Mouse (Mus musculus) adrenal gland, postnatal 10 days (tissue): ENCODE results near the gene Acbd3. TPM values are rescaled to one million over a fixed set of nuclear protein-coding genes. Genes with fewer than 3 reads are reported as not detected.
A peak's percentile ranks its signal among the peaks of the same experiment; 100 is the strongest.

ENCODE experiments used
- DNase-seq: peaks from one replicate; pipeline ENCODE4 v3.0.0; 2021; ENCODE audit warnings: mixed read lengths
- long read RNA-seq, 2 experiments: library from polyadenylated mRNA; stranded (forward); transcript quantifications; one replicate each; pipeline ENCODE4 v2.0.0; 2021
- total RNA-seq, 2 experiments: library from RNA; stranded (reverse); gene quantifications; 2 replicates each; pipeline ENCODE4 v1.2.3; 2021

The Acbd3 gene
- total RNA-seq = 10 to 100 TPM; 38.9 to 40.6 TPM
- long read RNA-seq, experiment 1, transcript Acbd3-201 (8 exons, 3,471 nt) = major isoform, 44 of 69 reads
- long read RNA-seq, experiment 1, partial matches to known transcripts = 20 of 69 reads
- long read RNA-seq, experiment 1, other reads (novel, unspliced or antisense) = 5 of 69 reads
- long read RNA-seq, experiment 2, transcript Acbd3-201 (8 exons, 3,471 nt) = major isoform, 39 of 43 reads
- long read RNA-seq, experiment 2, partial matches to known transcripts = 3 of 43 reads
- long read RNA-seq, experiment 2, other reads (novel, unspliced or antisense) = 1 of 43 reads

DNA sequence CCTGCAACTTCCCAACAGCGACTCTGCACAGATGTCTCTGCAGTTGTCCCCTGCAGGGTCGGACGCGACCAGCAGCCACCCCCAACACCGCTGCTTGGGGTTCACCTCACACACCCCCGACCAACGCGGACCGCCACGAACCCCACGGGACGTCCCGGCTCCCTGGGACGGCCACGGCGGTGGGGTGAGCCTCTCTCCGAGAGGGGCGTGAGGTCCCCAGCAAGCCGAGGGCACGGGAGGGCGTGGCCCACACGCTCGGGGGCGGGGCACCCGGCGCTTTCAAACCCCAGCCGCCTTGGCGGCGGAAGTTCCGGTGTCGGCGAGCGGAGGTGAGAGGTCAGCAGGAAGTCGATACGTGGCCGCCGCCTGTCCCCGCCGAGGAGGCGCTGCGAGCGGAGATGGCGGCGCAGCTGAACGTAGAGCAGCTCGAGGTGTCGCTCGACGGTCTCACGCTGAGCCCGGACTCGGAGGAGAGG is at the start of gene Acbd3:
TSS of gene Acbd3 (plus strand) at position 340 of the 476 bp plus-strand sequence.
- peak; percentile 96 for DNase-seq

DNA sequence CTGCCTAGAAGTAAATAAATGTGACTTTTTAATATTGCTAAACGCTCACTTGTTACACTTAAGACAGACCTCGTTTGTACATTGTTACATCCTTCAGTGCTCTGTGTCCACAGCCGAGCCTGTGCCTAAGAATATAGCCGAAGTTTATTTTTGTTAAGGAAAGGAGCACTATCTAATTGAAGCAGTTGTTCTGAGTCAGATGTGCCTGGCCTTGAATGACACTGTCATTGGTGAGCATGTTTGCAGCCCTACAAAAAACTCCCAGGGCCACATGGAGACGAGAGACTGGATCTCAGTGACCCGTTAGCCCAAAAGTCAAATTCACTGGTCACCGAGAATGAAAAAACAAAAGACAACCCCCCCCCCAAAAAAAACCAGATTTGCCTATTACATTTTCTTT is 34.6 kb upstream of the Acbd3 start:
- DNase-seq = peak; percentile 44

DNA sequence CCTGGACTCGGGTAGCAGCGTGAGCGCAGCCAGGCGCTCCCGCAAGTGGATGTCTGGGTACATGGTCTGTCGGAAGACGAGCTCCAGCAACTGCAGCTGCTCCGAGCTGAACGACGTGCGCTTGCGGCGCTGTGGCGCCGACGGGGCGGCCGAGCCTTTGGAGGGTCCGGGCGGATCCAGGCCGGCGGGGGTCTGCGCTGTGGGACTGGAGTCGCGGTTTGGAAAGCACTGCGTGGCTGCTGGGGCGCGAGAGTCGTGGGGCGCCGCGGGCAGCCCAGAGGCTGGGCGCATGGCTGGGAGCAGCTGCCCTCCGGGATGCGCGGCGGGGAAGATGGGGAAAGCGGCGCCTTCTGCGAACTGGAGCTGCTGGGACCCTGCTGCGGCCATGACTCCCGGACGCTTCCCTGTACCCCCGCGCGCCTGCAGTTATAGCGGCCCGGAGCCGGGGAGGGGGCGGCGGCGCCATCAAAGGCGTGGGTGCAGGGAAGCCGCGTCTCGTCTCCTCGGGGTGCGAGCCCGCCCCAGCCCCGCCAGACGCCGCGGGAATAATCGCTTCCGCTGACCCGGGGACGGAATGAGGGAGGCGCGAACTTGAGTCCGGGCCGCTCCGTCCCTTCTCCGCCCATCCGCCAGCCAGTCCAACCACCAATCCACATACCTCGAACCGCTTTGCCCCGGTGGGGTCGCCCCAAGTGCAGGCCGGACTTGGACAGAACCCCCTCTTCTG is 29.1 kb upstream of the Acbd3 start, which contains the start of gene Mixl1:
TSS of gene Mixl1 (minus strand) at position 409 of the 727 bp plus-strand sequence.
- peak; percentile 26 for DNase-seq

DNA sequence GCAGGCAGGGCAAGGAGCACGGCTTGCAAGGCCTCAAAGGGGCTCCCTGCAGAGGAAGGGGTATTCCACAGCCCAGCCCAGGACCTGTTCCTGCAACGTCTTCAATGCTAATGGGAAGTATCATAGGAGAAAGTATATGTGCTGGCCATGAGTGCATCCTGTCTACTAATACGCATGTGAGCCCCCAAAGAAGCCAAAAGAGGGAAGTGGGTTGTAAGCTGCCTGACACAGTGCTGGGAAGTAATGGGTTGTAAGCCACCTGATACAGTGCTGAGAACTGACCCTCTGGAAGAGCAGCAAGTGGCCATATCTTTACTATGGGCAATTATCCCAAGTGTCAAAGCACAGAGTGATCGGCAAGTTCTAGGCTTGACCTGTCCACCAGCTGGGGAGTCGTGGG is 27.8 kb upstream of the Acbd3 start:
- no peak for DNase-seq

DNA sequence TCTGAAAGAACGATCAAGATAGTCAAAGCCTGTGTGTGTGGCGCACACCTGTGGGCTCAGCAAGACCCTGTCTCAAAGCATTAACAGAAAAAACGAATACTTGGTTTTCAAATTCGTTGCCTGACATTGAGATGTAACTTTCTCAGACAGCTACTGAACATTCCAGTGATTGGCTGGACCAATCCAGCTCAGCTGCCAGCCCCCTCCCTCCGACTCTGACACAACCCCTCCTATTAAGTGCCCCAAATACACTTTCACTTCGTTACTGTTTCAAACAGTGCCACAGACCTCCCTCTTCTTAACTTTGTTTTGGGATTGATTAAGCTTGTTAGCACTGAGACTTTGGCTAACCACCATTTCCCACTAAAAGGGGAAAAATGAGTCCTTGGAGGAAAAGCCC is 22.4 kb upstream of the Acbd3 start:
- DNase-seq = peak; percentile 31

DNA sequence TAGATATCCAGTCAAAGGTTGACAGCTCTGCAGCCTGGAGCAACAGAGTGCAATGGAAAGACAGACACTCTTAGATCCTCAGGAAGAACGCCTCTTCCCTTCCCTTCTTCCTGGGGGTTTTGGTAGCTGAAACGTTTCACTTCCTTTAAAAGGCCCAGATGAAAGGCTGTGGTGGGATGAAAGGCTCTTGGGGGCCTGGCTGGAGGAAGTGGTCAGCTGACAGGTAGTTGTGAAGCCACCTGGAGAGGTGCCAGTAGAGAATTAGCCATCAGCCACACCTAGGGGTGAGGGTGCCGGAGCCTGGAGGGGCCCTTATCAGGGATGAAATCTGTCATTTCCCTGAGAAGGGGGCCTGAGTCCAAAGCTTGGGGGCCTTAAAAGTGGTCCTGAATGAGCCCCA is 18.5 kb upstream of the Acbd3 start:
- DNase-seq = no peak

DNA sequence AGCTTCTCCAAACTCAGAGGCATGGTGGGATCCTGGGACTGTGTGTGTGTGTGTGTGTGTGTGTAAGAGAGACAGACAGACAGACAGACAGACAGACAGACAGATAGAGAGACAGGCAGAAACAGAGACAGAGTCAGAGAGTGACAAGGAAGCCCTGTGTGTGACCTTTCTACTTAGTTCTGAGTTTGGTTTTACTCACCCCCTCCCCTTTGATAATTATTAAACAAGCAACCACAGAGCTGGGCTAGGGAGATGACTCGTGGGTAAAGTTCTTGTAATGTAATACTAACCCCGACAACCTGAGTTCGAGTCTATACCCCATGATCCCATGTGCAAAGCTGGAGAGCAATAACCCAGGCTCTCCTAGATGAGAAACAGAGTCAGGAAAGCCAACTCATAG is 18.0 kb upstream of the Acbd3 start:
- DNase-seq = no peak

DNA sequence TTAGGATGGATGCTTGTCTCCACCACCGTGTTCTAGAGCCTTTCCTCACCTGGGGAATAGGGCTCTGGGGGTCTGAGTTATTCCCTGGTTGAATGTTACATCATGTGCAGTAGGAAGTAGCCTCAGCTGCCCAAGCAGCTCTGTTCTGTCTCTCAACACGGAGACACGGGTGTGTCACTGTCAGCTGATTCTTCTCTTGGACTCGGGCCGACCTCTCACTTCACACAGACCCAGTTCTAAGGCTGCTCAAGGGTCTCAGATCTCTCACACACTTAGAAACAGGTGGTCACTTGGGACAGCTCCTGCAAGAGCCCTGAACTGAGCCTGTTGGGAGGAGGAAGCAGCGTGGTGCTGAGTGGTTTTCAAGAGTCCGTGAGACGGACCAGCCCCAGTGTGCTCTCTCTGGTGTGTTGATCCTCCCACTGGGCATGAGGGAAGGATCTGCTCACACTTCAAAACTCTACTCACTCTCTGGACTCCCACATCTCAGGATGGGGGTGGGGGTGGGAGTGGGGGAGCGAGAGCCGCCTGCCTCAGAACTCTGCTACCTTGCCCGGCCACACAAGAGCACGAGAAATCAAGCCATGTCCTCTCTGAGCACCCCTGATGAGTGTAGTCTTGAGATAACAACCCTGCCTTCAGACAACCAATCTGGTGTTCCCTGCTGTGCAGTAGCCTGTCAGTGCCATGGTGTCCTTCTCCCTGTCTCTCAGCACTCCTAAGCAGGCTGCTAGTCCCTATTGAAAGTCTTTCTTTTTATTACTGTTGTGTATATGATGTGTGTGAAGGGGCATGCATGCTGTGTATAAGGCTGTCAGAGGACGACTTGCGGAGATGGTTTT is 16.7 kb upstream of the Acbd3 start:
- no peak for DNase-seq

DNA sequence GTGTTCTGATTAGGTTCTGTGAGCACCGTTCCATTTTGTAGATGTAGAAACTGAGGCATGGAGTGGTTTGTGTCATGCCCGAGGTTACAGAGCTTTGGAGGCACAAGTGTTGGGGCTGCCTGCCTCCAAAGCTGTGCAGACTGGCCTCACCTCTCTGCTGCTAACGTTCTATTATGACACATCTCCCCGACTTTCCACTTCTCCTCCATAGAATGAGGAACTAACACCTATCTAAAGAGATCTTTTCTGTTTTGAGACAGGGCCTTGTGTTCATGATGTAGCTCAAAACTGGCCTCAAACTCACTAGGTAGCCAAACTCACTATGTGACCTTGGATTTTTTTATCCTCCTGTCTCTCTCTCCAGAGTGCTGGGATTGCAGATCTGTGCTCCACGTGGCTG is 7.1 kb upstream of the Acbd3 start:
- DNase-seq = no peak

DNA sequence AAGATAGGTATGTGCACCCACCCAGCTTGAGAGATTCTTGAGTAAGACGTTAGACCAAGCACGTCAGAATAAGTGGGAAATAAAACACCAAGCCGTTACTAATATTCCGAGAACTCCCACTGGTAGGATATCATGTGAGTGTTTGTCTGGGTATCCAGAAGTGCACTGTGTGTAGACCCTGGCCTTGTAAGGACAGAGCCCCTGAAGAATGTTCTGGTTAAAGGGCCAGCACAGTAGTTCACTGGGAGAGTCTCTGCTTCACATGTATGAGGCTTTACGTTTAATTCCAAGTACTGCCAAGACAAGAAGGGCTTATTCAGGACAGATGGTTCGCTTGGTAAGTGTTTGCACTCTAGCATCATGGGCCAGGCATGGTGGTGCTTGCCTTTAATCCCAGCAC is 6.4 kb upstream of the Acbd3 start:
- no peak for DNase-seq

DNA sequence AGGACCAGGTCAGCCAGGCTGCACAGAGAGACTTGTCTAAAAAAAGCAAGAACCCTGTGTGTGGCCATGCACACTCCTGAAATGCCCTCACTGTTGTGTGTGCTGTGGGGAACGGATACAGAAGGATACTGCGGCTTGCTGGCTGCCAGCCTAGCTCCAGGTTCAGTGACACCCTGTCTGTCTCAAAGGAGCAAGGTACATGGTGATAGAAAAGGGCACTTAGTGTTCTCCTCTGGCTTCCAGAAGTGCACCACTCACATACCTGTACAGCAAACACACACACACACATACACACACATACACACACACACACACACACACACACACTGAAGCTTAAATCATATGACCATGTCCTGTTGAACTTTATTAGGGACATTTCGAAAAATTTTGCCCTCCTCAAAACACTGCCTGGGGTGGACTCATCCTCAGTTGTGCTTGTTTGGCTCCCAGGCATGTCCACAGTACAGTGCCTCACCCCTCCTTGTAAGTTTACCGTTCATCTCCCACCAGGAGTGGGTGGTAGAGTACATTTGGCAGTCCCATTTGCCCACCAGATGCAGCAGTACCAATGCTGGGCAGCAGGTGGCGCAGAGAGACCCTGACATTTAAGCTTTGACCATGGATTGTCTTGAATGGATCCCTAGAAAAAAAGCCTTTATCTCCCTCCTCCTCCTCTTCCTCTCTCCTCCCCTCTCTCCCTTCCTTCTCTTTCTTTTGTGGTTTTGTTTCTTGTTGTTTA is 5.7 kb upstream of the Acbd3 start:
- peak; percentile 91 for DNase-seq

DNA sequence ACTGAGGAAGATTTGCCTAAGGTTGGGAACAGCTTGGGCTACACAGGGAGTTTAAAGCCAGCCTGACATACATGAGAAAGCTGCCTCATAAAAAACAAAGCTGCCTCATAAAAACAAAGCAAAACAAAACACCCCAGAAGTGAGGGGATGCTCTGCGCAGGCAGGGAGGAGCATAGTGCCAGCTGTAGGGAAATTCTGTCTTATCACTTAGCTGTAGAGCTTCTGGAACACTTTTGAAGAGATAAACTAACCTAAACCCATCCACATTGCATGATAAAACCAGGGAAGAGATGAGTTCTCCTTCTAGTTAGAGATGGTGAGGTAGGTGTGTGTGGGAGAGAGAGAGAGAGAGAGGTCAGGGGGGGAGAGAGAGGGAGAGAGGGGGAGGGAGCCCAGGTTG is 3.2 kb upstream of the Acbd3 start:
- no peak for DNase-seq

DNA sequence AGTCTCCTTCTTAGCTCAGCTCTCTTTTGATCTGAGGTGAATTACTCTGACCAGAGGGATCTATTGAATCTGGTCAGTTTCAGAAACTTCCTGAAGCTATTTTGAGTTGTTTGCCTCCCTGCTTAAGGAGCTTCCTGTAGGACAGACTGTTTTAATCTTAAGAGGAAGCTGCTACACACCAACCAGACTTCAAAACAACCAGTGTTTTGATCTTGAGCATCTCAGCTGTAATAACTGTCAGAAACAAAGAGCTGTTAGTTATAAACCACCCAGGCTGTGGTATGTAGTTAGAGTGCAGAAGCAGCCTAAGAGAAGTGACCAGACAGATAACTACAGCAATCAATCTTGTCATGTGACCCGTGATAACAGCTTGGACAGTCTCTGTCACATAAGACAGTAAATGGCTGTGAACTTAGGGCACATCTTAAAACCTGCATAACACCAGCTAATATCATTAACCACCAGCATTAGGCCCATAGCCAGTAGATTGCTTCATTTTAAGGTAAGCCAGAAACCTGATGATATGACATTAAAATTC is 2.1 kb upstream of the Acbd3 start:
- no peak for DNase-seq

DNA sequence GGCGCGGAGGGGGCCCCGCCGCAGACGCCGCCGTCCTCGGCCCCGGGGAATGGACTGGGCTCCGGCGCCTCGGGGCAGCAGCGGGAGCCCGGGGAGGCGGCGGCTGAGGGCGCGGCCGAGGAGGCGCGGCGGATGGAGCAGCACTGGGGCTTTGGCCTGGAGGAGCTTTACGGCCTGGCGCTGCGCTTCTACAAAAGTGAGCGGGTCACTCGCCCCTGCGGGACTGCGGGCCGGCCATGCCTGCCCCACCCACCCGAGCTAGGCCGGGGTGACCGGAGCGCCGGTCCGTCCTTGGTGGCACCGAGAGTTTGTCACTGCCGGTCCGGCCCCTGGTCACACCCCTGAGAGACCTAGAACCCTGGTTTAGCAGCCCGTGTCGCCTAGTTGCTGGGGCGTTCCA is 340 bp downstream of the Acbd3 start:
- DNase-seq = peak; percentile 59

DNA sequence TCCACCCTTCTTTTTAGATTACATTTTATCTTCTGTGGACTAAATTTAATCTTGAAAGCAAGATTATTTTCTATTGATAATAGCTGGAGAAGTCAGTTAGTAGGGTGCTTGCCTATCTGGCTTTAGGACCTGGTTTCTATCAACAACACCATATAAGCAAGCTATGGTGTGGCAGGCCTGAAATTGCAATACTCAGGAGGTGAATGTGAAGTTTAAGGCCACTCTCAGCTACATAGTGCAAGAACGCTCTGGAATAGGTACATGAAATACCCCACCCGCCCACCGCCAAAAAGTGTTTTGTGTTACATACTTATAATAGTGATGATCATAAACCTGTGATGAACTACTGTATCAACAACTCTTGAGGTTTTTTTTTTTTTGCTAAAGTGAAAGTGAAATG is 3.4 kb downstream of the Acbd3 start:
- DNase-seq = no peak

DNA sequence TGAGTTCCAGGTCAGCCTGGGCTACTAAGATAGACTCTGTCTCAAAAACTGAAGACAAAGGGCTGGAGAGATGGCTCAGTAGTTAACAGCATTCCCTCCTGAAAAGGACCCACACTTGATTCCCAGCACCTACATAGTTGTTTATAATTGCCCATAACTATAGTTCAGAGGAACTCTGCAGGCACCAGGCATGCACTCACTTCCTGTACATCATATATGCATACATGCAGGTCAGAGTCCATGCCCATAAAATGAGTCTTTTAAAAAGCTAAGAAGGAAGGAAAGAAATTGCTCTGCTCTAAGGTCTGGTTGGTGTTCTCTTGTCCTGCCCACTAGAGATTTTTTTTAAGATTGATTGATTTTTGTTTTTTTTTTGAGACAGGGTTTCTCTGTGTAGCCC is 22.0 kb downstream of the Acbd3 start:
- no peak for DNase-seq

DNA sequence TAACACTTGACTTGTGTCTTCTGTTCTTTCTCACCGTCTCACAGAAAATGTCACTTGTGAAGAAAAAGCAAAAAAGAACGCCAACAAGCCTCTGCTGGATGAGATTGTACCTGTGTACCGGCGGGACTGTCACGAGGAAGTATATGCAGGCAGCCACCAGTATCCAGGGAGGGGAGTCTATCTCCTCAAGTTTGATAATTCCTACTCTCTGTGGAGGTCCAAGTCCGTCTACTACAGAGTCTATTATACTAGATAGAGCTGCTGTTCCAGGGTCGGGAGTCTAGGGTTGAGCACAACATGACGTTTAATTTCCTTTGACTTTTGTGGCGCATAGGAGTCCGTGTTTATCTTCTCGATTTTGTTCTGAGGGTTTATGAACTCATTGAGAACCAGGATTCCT is 26.3 kb downstream of the Acbd3 start:
- no peak for DNase-seq

DNA sequence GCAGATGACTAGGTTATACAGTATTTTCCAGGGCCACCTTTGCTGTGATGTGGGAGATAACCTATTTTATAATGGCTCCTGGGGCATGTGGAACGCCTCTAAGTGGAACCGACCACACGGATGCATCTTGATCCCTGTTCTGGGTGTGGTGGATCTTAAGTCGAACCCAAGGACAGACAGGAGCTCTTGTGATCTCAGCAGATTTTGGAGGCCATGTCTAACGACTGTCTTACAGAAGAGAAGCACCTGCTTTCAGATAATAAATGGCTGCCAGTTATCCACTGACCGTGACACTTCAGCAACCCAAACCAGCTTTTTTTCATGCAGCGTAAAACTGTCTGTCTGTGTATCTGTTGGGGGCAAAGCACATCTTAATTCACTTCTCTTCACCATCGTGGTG is 28.5 kb downstream of the Acbd3 start:
- no peak for DNase-seq

DNA sequence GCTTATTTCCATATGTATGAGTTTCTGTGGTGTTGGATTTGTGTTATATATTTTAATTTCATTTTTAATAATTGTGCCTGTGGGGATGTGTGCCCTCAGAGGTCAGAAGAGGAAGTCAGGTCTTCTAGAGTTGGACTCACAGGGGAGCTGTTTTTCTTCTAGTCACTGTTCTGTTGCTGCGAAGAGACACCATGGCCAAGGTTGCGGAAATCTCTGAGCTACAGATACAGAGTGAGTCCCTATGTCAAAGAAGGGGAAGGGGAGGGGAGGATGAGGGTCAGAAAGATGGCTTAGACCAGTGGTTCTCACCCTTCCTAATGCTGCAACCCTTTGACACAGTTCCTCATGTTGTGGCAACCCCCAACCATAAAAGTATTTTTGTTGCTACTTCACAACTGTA is 30.9 kb downstream of the Acbd3 start:
- DNase-seq = no peak

DNA sequence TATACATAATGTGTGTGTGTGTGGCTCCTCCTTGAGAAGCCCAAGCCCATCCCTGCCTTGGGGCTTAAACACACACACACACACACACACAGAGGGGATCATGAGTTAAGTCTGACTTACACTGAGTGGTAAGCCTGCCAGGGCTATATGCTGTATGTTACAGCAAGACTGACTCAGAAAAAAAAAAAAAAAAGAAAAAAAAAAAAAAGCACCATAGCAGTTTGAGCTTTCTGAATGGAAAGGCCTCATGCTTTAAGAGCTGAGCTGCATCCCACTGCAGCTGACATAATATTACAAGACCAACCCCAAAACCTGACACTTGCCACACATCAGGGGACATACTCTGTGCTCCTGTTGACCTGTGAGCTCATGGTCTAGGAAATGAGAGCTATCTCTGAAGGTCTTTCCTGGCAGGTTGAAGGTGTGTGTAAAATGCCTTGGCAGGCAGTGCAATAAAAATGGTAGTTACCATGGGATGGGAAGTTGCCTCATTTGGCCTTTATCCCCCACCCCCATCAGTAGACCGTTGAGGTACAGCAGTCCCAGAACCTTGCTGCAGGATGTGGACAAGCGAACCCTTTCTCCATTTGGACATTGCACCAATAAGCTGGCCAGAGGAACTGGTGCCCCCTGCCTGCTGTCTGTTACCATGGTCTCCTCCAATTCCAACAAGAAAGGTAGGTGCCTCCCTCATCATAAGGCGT is 31.6 kb downstream of the Acbd3 start:
- DNase-seq = no peak

DNA sequence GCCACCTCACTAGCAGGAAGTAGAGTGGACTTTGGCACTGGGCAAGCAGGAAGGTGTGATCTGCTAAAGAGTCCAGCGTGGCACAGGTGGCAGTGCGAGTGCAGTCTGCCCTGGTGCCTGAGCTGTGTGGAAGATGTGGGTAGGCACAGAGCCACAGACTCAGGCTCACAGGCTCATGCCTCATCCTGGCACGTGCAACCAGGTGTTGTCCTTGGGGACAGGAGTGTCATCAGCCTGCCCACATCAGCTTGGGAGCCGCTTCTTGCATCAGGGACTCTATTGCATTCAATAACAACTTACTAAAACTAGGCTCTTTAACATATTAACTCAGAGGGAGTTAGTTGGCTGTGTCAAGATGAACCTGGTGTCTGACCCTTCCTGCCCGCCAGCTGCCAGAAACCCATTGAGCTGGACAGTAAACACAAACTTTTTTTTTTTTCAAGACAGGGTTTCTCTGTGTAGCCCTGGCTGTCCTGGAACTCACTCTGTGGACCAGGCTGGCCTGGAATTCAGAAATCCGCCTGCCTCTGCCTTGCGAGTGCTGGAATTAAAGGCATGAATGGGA is 32.2 kb downstream of the Acbd3 start:
- peak; percentile 50 for DNase-seq
